Mouse (Mus musculus) heart, postnatal 25 days (tissue): ENCODE data around the gene Amigo1. TPM values are rescaled to one million over a fixed set of nuclear protein-coding genes. Genes with fewer than 3 reads are reported as not detected.

Experiments
- DNase-seq: peaks from one replicate; pipeline ENCODE4 v3.0.0; 2022; ENCODE audit warnings: low spot score
- intact Hi-C: fragments of 180-260 bp; cut with DNase I; formaldehyde crosslinking; loops from one replicate; pipeline ENCODE4 v1.15.1; 2025
- total RNA-seq, 2 experiments: library from RNA; stranded (reverse); gene quantifications; 2 replicates each; pipeline ENCODE4 v1.2.3; 2021

Amigo1 gene
- total RNA-seq = 10 to 100 TPM; 12.2 to 12.5 TPM

DNA sequence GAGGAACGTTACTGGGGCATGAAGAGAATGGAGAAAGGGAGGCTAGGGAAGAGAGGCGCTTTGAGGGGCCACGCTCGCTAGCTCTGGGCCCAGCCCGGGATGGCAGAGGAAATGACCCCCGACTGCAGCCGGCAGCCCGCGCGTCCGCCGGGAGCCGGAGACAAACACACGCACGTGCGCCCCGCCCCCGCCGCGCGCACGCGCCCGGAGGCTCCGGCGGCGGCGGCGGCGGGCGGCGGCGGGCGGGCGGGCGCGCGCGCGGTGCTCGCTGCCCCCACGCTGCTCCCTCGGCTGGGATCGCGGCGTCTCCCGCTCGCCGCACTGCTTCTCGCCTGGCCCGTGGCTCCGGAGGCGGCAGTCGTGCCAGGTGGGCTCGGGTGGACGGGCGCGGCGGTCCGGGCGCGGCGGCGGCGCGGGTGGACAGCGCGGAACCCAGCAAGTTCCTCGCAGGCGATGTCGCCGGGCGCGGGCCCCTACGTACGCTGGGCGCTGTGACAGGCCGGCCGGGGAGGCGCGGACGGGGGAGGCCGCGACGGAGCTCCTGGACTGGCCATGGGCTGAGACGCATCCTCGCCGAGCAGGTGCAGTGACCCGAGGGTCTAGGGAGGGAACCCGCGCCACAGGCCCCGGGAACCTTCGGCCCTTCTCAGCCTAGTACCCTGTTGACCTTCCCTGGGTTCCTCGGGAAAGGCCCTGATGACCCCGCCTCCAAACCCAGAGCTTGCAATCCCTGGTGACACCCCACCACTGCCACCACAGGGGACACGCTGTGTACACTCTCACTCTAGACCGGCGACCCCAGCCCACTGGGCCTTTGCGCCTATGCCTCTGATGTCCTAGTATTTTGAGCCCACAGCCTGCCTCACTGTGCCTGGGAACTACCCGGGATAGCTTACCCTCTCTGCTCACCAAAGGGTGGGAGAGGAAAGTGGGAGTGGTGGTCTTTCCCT is at the start of gene Amigo1:
Gene Amigo1, plus strand, starts transcription at position 238 of the 950 bp plus-strand sequence.
- DNase-seq = no peak
- intact Hi-C loops = loop anchor here (1.0 kb wide), 1 partner anchor 23 kb away; no protein-coding TSS in a partner anchor

DNA sequence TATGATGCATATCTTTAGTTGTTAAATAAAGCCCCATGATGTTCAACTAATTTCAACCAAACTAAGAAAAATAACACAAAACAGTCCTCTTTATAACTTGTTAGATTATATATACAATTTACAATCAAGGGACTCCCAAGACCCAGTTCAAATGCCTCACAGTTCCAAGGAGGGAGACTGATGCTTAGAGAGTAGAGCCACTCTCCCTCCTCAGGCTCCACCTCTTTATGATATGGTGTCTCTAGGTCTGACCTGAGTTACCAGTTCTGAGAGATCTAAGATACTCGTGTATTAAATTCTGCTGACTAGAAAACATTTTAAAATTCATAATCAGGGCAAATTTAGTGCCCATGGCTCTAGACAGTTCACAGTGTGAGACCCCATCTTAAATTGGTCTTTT is 47.0 kb upstream of the Amigo1 start:
- no peak for DNase-seq
- intact Hi-C loops = no loop called here

DNA sequence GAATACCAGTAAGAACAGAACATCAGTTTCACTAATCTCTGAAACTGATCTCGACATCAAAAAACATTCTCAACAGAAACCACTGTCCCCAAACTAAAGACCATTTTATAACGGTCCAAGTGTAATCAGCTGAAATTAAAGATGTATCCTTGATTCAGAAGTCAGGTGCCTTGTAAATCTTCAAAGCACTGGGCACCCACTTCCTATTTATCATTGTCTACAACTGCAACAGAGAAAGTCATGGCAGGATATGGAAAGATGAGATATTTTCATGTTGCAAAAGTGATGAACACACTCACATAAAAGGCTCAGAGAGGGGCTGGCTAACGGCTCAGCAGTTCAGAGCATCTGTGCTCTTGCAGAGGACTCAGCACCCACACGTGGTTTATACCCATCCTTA is 45.3 kb upstream of the Amigo1 start:
- no peak for DNase-seq
- intact Hi-C loops = no loop called here

DNA sequence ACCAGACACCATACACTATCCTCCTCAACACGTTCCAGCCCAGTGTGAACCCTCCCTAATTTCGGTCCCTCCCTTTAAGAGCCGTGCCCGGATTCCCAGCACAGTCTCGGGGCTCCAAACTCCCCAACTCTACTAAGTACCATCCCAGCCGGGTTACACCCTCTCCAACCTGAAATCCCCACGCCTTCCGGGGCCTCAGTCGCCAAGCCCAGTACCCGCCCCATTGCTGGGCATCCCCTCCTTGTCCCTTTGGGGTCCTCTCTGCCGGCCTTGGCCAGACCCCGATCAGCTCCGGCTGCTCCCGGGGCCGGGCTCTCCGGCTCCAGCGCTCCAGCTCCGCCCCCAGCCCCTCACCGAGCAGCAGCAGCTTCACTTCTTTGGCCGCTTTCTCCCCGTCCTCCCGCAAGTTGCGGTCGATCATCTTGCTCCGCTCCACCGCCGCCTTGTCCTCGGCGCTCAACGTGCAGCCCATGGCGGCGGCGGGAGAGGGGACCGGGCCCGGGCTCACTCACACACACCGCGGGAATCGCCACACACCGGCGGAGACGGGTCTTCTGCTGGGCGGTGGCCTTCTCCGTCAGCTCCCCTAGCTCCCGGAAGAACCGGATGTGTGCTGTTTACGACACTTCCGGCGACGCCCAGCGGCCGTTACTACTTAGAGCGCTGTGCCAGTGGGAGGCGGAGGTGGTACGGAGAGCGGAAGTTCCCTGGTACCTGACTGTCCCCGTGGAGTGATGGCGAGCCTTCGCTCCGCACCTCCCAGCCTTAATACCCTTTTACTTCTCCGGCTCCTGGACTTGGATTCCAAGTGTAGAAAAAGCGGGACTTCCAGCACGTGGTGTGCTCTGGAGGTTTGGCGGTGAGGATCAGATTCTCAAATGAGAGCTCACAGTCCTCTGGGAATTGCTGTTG is 40.3 kb upstream of the Amigo1 start, which contains the start of gene Gnai3:
Gene Gnai3, minus strand, starts transcription at position 613 of the 912 bp plus-strand sequence.
- DNase-seq = peak; percentile 85
- intact Hi-C loops = loop anchor here (5.0 kb wide), 3 partner anchors 128 to 448 kb away; partner anchors contain the start of genes Ahcyl1 and Gstm1

DNA sequence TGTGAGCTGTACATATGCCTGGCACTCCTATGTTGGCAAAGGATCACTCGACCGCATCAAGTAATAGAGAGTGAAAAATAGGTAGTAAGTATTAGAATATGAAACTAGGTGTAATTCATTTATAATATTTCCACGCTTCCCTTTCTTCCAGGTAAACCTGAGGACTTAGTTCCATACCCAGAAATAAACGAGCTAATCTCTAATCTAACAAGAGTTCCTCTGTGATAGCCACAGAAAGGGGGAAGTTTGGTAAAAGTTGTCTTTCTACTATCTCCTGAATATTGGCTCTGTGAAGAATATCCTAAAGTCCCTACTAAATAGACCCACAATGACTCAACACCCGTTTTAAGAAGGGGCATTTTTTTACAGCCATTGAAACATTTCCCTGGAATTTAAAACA is 39.5 kb upstream of the Amigo1 start:
- intact Hi-C loops = loop anchor here (5.0 kb wide), 3 partner anchors 129 to 449 kb away; partner anchors contain the start of genes Ahcyl1 and Gstm1
- no peak for DNase-seq

DNA sequence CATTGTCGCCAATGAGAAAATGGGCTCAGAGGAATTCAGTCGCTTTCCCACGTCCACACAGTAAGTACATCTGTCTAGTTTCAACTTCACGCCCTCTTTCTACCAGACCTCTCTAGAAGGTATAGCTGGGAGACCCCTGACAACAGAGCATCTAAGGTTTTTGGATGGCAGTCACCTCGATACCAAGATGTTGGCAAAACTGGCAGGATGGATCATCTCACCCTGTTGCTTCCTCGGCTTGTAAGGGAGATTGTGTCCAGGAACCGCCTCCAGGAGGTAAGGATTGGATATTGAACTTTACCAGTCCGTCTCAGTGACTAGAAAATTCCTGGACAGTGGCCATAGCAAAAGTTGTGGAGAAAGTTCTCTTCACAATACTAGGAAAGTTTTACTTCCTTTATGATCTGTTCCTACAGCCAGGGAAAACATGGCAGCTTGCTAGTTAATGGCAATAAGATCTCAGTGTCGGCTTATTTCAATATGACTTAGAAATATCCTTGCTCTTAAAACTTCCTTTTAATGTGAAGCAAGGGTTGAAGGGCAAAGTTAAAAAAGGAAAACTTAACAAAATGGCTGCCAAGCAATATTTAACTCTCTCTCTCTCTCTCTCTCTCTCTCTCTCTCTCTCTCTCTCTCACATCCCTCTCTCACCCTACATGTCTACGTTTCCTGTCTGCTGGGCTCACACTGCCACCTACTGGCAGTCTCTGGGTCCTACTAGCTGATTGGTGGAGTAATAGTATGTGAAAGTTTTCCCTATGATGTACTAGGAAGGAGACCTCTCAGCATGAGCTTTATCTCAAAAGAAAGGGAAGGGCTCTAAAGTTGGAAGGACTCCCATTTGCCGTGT is 38.5 kb upstream of the Amigo1 start:
- peak; percentile 67 for DNase-seq
- intact Hi-C loops = loop anchor here (1.0 to 5.0 kb wide), 5 partner anchors 77 to 450 kb away; partner anchors contain the start of genes Ahcyl1 and Gstm1

DNA sequence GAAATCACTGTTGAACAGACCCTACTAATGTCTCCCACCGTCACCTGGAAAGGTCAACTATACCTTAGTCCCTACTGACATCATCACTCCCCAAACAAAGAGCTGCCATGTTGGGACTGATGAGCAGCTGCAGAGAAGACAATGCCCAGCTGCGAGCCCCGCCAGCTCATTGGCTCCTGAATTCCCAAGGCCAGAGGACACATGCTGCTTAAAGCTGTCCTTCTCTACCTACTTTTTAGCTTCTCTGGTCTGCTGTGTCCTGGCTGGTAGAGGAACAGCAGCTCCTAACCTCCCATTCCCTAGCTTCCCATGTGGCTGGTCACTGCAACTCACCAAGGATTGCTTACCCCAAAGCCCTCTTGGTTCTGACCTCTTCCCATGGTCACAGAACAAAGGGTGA is 33.8 kb upstream of the Amigo1 start:
- intact Hi-C loops = no loop called here
- DNase-seq = no peak

DNA sequence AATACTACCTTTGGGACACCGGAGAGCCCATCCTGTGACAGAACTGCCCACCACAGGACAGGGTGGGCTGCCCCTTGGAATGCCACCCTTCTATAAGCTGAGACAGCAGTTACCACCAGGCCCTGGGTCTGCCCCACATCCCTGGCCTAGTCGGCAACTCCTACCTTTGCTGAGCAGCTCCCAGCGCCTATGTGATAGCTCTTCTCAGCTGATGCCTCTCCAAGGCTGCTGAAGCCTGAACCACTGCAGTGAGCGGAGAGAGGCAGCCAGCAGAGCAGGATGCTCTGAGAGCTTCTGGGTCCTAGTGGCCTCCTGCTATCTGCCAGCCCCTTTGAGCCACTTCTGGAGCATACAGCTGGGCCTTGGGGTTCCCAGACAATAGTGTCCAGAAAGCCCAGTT is 31.5 kb upstream of the Amigo1 start, which contains the start of gene Gpr61:
Gene Gpr61, minus strand, starts transcription at position 227 of the 400 bp plus-strand sequence.
- intact Hi-C loops = no loop called here
- no peak for DNase-seq

DNA sequence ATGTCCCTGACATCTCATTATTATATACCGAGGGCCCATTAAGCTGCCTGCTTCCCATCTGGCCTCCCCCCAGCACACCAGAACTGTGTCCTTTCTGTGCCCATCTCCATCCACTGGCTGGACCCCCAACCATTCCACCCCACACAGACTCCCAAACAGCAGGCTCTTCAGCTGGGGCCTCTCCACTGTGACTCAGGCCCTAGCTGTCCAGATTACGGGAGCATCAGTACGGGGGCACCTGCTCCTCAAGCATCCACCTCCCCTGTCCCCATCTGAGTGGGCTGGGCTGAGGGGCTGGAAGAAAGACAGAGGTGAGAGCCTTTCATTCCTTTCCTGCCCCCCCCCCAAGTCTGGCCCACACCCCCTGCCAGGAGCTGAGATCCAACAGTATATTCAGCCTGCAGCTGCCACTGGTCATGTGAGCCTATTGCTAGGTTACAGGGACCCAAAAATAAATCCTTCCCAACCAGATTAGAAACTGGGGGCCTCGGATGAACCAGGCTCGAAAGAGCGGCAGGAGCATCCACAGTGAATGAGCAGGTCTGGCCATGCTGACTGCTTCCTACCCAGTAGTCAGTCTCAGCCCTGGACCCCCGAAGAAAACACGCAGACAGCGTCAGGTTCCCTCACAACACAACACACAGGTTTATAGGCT is 27.6 kb upstream of the Amigo1 start:
- DNase-seq = no peak
- intact Hi-C loops = no loop called here

DNA sequence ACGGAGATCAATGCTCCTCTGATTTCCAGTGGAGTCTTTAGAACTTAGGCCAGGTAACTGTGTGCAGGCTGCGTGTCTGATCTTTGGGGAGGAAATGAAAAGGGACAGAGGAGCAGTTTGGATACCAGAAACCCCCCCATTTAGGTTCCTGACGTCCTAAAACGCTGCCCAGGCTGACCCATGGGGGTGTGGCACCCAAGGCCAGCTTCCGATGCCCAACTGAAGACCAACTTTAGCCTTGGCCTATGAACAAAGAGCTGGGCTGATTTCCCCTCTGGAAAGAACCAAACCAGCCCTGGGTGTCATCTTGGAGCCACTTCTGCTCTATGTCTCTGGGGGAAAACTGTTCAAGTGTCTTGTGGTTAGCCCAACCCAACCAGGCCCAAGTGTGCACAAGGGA is 22.0 kb upstream of the Amigo1 start:
- no peak for DNase-seq
- intact Hi-C loops = loop anchor here (1.0 to 5.0 kb wide), 2 partner anchors 40 to 223 kb away; no protein-coding TSS in a partner anchor

DNA sequence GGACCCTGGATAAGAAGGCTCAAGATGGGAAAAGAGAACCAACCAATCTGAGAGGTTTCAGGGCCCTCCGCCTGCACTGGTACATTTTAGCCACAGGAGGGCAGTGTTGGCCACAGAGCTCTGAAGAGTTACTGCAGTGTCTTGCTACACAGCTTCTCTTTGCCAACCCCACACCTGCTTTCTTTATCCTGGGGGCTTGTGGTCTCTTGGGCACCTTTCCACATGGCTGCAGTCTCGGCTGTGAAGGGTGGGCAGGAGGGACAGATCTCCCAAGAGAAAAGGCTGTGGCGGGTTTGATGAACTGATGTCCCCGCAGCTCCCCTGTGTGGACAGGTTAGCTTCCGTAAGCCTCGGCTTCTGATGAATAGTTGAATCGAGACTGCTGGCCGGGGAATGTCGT is 21.3 kb upstream of the Amigo1 start:
- intact Hi-C loops = loop anchor here (1.0 to 5.0 kb wide), 3 partner anchors 39 to 222 kb away; partner anchors contain the start of gene Psma5
- DNase-seq = peak; percentile 60

DNA sequence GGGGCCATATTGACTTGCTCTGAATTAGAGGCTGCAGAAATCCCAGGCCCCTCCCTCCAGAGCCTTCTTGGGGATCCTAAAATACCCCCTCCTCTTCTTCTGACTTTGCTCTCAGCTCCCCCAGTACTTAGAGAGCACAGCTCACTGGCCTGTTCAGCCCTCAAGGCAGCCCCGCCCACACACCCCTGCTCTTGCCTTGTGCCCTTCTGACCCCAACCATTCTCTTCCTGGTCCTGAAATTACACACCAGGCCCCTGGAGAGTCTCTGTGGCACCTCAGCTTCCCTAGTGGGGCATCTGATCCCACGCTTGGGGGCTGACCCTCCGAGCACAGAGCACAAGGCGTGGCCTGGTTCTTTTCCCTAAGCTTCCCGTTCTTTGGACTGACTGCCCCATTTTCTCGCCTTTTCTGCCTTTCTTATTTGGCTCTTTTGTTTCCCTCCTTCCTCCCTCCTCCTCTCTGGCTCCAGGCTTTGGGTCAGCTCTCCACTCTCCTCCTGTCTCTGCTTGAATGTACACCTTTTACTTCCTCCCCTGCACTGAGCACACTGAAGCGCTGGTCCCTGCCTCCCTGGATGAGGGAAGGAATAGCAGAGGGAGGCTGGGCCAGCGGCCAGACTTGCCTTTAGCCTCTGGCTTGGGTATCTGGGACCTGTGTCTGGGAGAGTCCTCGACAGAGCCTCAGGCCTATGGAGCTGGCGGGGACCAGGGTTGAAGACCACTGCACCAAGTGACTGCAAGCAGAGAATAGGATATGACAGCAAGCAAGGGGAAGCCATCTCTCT is 20.4 kb upstream of the Amigo1 start:
- intact Hi-C loops = loop anchor here (5.0 kb wide), 1 partner anchor 92 kb away; the partner anchor contains the start of gene Psma5
- no peak for DNase-seq

DNA sequence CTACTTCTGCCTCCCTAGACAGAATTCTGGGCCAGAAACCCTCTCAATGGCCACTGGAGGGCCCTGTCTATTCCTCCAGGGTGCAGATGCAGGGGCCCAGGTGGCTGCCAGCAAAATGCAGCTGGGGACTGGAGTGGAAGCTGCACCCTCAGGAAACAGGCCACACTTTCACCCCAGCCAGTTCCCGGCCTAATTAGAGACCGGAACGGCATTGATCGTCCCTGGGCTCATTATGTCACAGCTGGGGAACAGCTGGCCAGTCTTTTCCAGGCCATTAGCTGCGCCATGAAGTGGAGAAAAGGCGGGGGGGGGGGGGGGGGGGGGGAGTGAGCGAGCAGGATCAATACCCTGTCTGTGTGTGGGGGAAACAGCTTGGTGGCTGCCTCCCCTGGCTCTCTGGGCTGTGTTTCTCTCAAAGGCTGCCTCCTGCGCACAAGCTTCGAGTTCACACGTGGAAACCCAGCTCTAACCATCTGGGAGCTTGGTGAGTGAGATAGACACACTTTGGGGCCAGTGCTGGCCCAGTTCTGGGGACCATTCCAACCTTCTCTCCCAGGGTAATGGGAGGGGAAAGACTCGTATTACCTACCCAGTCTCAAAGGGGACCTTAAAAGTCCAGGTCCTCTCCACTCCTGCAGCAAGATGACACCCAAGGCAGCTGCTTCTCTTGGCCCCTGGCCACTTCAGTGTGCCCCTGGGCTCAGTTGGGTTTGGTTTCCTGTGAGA is 19.5 kb upstream of the Amigo1 start:
- DNase-seq = no peak
- intact Hi-C loops = loop anchor here (5.0 kb wide), 1 partner anchor 91 kb away; the partner anchor contains the start of gene Psma5

DNA sequence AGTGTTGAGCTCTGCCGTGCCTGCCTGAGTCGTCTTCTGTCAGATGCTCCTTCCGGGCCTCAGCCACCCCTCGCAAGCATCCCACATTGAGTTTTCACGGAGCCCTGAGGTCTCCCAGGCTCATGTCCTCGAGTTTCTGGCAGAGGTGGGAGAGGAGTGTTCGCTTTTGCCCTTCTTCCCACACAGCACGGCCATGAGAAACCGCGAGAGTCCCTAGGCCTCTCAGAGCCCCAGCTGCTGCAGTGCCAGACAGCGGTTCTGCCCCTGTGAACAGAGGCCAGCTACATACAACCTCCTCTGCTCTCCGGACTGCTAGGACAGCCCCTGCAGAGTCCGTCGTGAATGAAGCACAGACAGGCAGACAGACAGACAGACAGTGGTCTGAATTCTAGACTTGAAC is 18.6 kb upstream of the Amigo1 start:
- intact Hi-C loops = loop anchor here (5.0 kb wide), 1 partner anchor 90 kb away; the partner anchor contains the start of gene Psma5
- DNase-seq = no peak

DNA sequence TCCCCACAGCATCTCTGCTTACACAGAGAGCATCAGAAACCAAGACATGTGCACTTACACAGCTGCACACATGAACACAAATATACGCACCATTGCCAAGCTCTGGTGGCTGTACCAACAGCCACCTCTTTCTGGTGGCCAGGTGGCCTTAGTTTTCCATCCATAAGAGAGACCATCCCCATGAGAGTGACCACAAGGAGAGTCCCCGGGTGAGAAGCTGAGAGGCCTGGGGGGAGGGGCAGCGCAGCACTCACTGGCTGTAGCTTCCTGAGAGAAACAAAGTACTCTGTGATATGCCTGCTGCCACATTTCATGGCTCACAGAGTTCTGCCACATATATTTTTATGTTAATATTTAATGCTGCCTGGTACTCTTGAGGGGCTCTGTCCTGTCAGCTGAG is 16.9 kb upstream of the Amigo1 start:
- intact Hi-C loops = loop anchor here (5.0 kb wide), 1 partner anchor 88 kb away; the partner anchor contains the start of gene Psma5
- no peak for DNase-seq

DNA sequence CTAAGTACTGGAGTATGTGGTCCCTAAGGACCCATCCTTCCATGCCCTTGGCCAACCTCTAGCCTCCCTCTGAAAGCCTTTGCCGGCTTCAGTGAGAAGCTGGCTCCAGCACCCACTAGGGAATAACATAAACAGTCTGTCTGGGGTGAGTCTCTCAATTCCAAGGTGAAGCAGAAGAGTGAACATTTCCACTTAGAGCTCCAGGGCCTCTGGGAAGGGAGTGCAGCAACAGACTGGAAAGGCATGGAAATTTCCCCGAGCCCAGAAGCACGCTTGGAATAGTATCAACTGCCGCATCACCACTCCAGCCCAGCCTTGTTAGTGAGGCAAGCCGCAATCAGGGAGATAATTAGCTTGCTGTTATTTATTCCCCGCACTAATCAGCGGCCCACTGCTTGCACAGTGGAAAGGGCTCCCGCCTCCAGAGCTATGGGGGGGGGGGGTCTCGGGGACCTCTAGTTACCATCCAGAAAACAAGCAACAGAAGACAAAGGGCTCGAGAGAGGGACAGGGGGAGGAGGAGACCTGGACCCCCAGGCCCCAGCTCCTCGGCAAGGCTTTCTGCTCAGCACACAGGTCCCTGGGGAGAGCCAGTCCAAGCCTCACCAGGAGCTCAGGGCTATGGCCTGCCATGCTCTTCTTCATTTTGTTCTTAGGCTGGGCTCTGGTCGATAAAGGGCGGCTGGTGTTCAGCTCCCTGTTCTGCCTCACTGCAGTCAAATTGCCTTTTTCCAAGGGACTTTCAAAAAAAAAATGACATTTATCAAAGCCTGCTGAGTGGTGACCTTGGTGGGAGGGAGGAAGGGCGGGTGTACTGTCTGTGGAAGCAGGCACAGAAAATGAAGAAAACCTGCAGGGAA is 11.2 kb upstream of the Amigo1 start:
- DNase-seq = no peak
- intact Hi-C loops = no loop called here
